Mouse (Mus musculus): ENCODE measurements around the gene Rfk. TPM values are rescaled to one million over a fixed set of nuclear protein-coding genes. Genes with fewer than 3 reads are reported as not detected.

The Rfk gene
- polyA plus RNA-seq, 2 experiments = 29.8 to 59.0 TPM

GRCm38 (mm10) chr19:17397922-17398321 lies 4.1 kb downstream of the Rfk start:
- H3K4me2 ChIP-seq (replicated peaks; ENCODE audit: low read depth, low read length, severe bottlenecking) = no peak overlapping the region
- H3K36me3 ChIP-seq (ENCODE audit: control insufficient read depth, insufficient read depth, low read length) = peaks cover 36% of the 10 kb centered on the region
- H3K27me3 ChIP-seq (ENCODE audit: control insufficient read depth, insufficient read depth, low read length) = no peaks in the 10 kb centered on the region
- no peak overlapping the region for H3K4me3 ChIP-seq (replicated peaks; ENCODE audit: low read length)
- H3K9ac ChIP-seq (ENCODE audit: low read depth, low read length, severe bottlenecking) = no peak overlapping the region
- H3K9me3 ChIP-seq (ENCODE audit: control insufficient read depth, low read length) = no peaks in the 10 kb centered on the region
- no peak for DNase-seq (ENCODE audit: low spot score)
- H3K27ac ChIP-seq (replicated peaks; ENCODE audit: low read depth, low read length) = no peak overlapping the region
- H3K4me1 ChIP-seq (ENCODE audit: control insufficient read depth, insufficient read depth, low read length) = peaks cover 10% of the 10 kb centered on the region
- 75% methylated on average over 5 of the region's 5 CpGs for WGBS
- ATAC-seq (ENCODE audit: low FRiP score, low read depth) = no peak
- TF ChIP-seq POLR2A (IDR thresholded peaks at IDR 0.05; ENCODE audit: borderline replicate concordance, extremely low read depth, insufficient read depth, insufficient read length) = no peak

- no peak for TF ChIP-seq POLR2A (IDR thresholded peaks at IDR 0.05; ENCODE audit: borderline replicate concordance, extremely low read depth, insufficient read depth, insufficient read length)
- Histone ChIP-seq H3K4me2 (replicated peaks; ENCODE audit: low read depth, low read length, severe bottlenecking) (no peak overlapping the region), H3K36me3 (ENCODE audit: control insufficient read depth, insufficient read depth, low read length) (peaks cover 36% of the 10 kb centered on the region), H3K4me1 (ENCODE audit: control insufficient read depth, insufficient read depth, low read length) (peaks cover 2% of the 10 kb centered on the region), H3K27ac (replicated peaks; ENCODE audit: low read depth, low read length) (no peak overlapping the region), H3K9me3 (ENCODE audit: control insufficient read depth, low read length) (no peaks in the 10 kb centered on the region), H3K27me3 (ENCODE audit: control insufficient read depth, insufficient read depth, low read length) (no peaks in the 10 kb centered on the region), H3K9ac (ENCODE audit: low read depth, low read length, severe bottlenecking) (no peak overlapping the region), H3K4me3 (replicated peaks; ENCODE audit: low read length) (no peak overlapping the region)
- ATAC-seq (ENCODE audit: low FRiP score, low read depth) = no peak
- 88% methylated on average over 4 of the region's 4 CpGs for WGBS
- DNase-seq (ENCODE audit: low spot score) = no peak
These were observed 6.1 kb downstream of the Rfk start for GRCm38 (mm10) chr19:17399965-17400364.

- no peak for TF ChIP-seq POLR2A (IDR thresholded peaks at IDR 0.05; ENCODE audit: borderline replicate concordance, extremely low read depth, insufficient read depth, insufficient read length)
- WGBS = 85% methylated on average over 4 of the region's 4 CpGs
These were observed 6.7 kb downstream of the Rfk start for GRCm38 (mm10) chr19:17400571-17400970.

GRCm38 (mm10) chr19:17403175-17403574 lies 9.3 kb downstream of the Rfk start:
- 83% methylated on average over 4 of the region's 4 CpGs for WGBS
- H3K4me2 ChIP-seq (replicated peaks; ENCODE audit: low read depth, low read length, severe bottlenecking) = no peak overlapping the region
- ATAC-seq (ENCODE audit: low FRiP score, low read depth) = no peak
- no peaks in the 10 kb centered on the region for H3K27me3 ChIP-seq (ENCODE audit: control insufficient read depth, insufficient read depth, low read length)
- no peak for TF ChIP-seq POLR2A (IDR thresholded peaks at IDR 0.05; ENCODE audit: borderline replicate concordance, extremely low read depth, insufficient read depth, insufficient read length)
- no peak for DNase-seq (ENCODE audit: low spot score)
- peaks cover 5% of the 10 kb centered on the region; the same call in 1 of the 2 replicates for H3K9me3 ChIP-seq (ENCODE audit: control insufficient read depth, low read length)
- H3K4me3 ChIP-seq (replicated peaks; ENCODE audit: low read length) = no peak overlapping the region
- no peak overlapping the region for H3K27ac ChIP-seq (replicated peaks; ENCODE audit: low read depth, low read length)
- no peaks in the 10 kb centered on the region for H3K4me1 ChIP-seq (ENCODE audit: control insufficient read depth, insufficient read depth, low read length)
- H3K9ac ChIP-seq (ENCODE audit: low read depth, low read length, severe bottlenecking) = no peak overlapping the region
- H3K36me3 ChIP-seq (ENCODE audit: control insufficient read depth, insufficient read depth, low read length) = peaks cover 21% of the 10 kb centered on the region

More at GRCm38 (mm10) chr19:17400571-17400970, 6.7 kb downstream of the Rfk start:
- peaks cover 36% of the 10 kb centered on the region for H3K36me3 ChIP-seq (ENCODE audit: control insufficient read depth, insufficient read depth, low read length)
- H3K4me2 ChIP-seq (replicated peaks; ENCODE audit: low read depth, low read length, severe bottlenecking) = no peak overlapping the region
- H3K27ac ChIP-seq (replicated peaks; ENCODE audit: low read depth, low read length) = no peak overlapping the region
- ATAC-seq (ENCODE audit: low FRiP score, low read depth) = no peak
- DNase-seq (ENCODE audit: low spot score) = no peak
- H3K4me3 ChIP-seq (replicated peaks; ENCODE audit: low read length) = no peak overlapping the region
- H3K27me3 ChIP-seq (ENCODE audit: control insufficient read depth, insufficient read depth, low read length) = no peaks in the 10 kb centered on the region
- no peak overlapping the region for H3K9ac ChIP-seq (ENCODE audit: low read depth, low read length, severe bottlenecking)
- H3K4me1 ChIP-seq (ENCODE audit: control insufficient read depth, insufficient read depth, low read length) = no peaks in the 10 kb centered on the region
- no peaks in the 10 kb centered on the region for H3K9me3 ChIP-seq (ENCODE audit: control insufficient read depth, low read length)

- no peak for TF ChIP-seq POLR2A (IDR thresholded peaks at IDR 0.05; ENCODE audit: borderline replicate concordance, extremely low read depth, insufficient read depth, insufficient read length)
- H3K27me3 ChIP-seq (ENCODE audit: control insufficient read depth, insufficient read depth, low read length) = no peaks in the 10 kb centered on the region
- 90% methylated on average over 5 of the region's 5 CpGs for WGBS
- H3K4me3 ChIP-seq (replicated peaks; ENCODE audit: low read length) = no peak overlapping the region
- peaks cover 5% of the 10 kb centered on the region; the same call in 1 of the 2 replicates for H3K9me3 ChIP-seq (ENCODE audit: control insufficient read depth, low read length)
- no peak overlapping the region for H3K4me2 ChIP-seq (replicated peaks; ENCODE audit: low read depth, low read length, severe bottlenecking)
- H3K4me1 ChIP-seq (ENCODE audit: control insufficient read depth, insufficient read depth, low read length) = no peaks in the 10 kb centered on the region
- no peak for DNase-seq (ENCODE audit: low spot score)
- H3K36me3 ChIP-seq (ENCODE audit: control insufficient read depth, insufficient read depth, low read length) = no peaks in the 10 kb centered on the region
- no peak overlapping the region for H3K9ac ChIP-seq (ENCODE audit: low read depth, low read length, severe bottlenecking)
- ATAC-seq (ENCODE audit: low FRiP score, low read depth) = no peak
- H3K27ac ChIP-seq (replicated peaks; ENCODE audit: low read depth, low read length) = no peak overlapping the region
These were observed 13.0 kb downstream of the Rfk start for GRCm38 (mm10) chr19:17406823-17407222.

GRCm38 (mm10) chr19:17408591-17408990 lies 14.7 kb downstream of the Rfk start:
- H3K36me3 ChIP-seq (ENCODE audit: control insufficient read depth, insufficient read depth, low read length) = no peaks in the 10 kb centered on the region
- no peak overlapping the region for H3K9ac ChIP-seq (ENCODE audit: low read depth, low read length, severe bottlenecking)
- peaks cover 5% of the 10 kb centered on the region; the same call in 1 of the 2 replicates for H3K9me3 ChIP-seq (ENCODE audit: control insufficient read depth, low read length)
- ATAC-seq (ENCODE audit: low FRiP score, low read depth) (no peak), DNase-seq (ENCODE audit: low spot score) (no peak)
- no peak overlapping the region for H3K27ac ChIP-seq (replicated peaks; ENCODE audit: low read depth, low read length)
- H3K4me3 ChIP-seq (replicated peaks; ENCODE audit: low read length) = no peak overlapping the region
- H3K27me3 ChIP-seq (ENCODE audit: control insufficient read depth, insufficient read depth, low read length) = no peaks in the 10 kb centered on the region
- TF ChIP-seq POLR2A (IDR thresholded peaks at IDR 0.05; ENCODE audit: borderline replicate concordance, extremely low read depth, insufficient read depth, insufficient read length) = no peak
- no peak overlapping the region for H3K4me2 ChIP-seq (replicated peaks; ENCODE audit: low read depth, low read length, severe bottlenecking)
- H3K4me1 ChIP-seq (ENCODE audit: control insufficient read depth, insufficient read depth, low read length) = no peaks in the 10 kb centered on the region

Measured in limb, embryonic 14.5 days (tissue).